Mouse (Mus musculus) heart, adult 2 months (tissue): ENCODE results near the gene Nufip1. TPM values are rescaled to one million over a fixed set of nuclear protein-coding genes. Genes with fewer than 3 reads are reported as not detected.

Experiments
- DNase-seq, 2 experiments: peaks; one replicate each; pipeline ENCODE4 v3.0.0; 2021
- H3K27ac ChIP-seq: fragments of 200-600 bp; 2 replicates; pipeline ENCODE4 v1.8.1; 2022
- H3K27me3 ChIP-seq: fragments of 200-500 bp; 2 replicates; pipeline ENCODE4 v1.6.1; 2012; ENCODE audit warnings: mild to moderate bottlenecking, low read length, inconsistent platforms, mixed read lengths; ENCODE audit not compliant: control insufficient read depth, insufficient read depth
- H3K36me3 ChIP-seq: fragments of 200-500 bp; 2 replicates; pipeline ENCODE4 v1.6.1; 2012; ENCODE audit warnings: low read length, inconsistent platforms; ENCODE audit not compliant: control insufficient read depth, insufficient read depth
- H3K4me1 ChIP-seq: fragments of 200-500 bp; 2 replicates; pipeline ENCODE4 v1.6.1; 2011; ENCODE audit warnings: low read length; ENCODE audit not compliant: control insufficient read depth, insufficient read depth
- H3K4me3 ChIP-seq: fragments of 200-600 bp; 2 replicates; pipeline ENCODE4 v1.8.1; 2022
- H3K79me2 ChIP-seq: fragments of 200-500 bp; replicated peaks from 2 replicates; pipeline ENCODE4 v1.6.1; 2012; ENCODE audit warnings: mild to moderate bottlenecking, inconsistent platforms, low read length, moderate library complexity, mixed read lengths; ENCODE audit not compliant: control insufficient read depth, insufficient read depth
- H3K9ac ChIP-seq: fragments of 200-500 bp; 2 replicates; pipeline ENCODE4 v1.6.1; 2012; ENCODE audit warnings: low read depth, mild to moderate bottlenecking, control low read depth, inconsistent platforms, low read length, mixed read lengths
- CTCF ChIP-seq: fragments of 200-600 bp; IDR thresholded peaks from 2 replicates; pipeline ENCODE4 v1.8.1; 2022; ENCODE audit warnings: antibody characterized with exemption, mild to moderate bottlenecking, moderate library complexity
- EP300 ChIP-seq: fragments of 200-500 bp; IDR thresholded peaks from 2 replicates; pipeline ENCODE4 v1.6.1; 2011; ENCODE audit warnings: low read depth, low read length, control low read depth; ENCODE audit not compliant: insufficient read depth
- POLR2A ChIP-seq: fragments of 200-500 bp; IDR thresholded peaks from 2 replicates; pipeline ENCODE4 v1.6.1; 2011; ENCODE audit warnings: mild to moderate bottlenecking, low read depth, low read length, control low read depth; ENCODE audit not compliant: insufficient read depth
- WGBS: fragments of 180-500 bp; shearing (Covaris S2); methylation state at CpG from one replicate; pipeline ENCODE4 v1.1.7; 2018; 5-methylcytosine and 5-hydroxymethylcytosine counted together
- intact Hi-C: fragments of 180-260 bp; cut with DNase I; formaldehyde crosslinking; loops from one replicate; pipeline ENCODE4 v1.15.1; 2025
- polyA plus RNA-seq: library from polyadenylated mRNA; depleted of rRNA; stranded (reverse); fragments of >200 nt; gene quantifications from 2 replicates; pipeline ENCODE4 v1.2.3, GENCODE M21; 2012
- total RNA-seq, 2 experiments: library from RNA; stranded (reverse); gene quantifications; 2 replicates each; pipeline ENCODE4 v1.2.3; 2021

Gene Nufip1
- total and polyA plus RNA-seq, 3 experiments = 1.5 to 3.1 (median 3.0) TPM

- Histone ChIP-seq H3K4me1 (no peaks in the 10 kb centered on the region; the same call in 1 of the 2 replicates), H3K79me2 (no peaks in the 10 kb centered on the region), H3K27ac (no peak overlapping the region), H3K4me3 (no peak overlapping the region), H3K9ac (no peak overlapping the region), H3K36me3 (no peaks in the 10 kb centered on the region), H3K27me3 (no peaks in the 10 kb centered on the region; the same call in 1 of the 2 replicates)
- WGBS = 45% methylated on average over 11 of the region's 11 CpGs
- TF ChIP-seq CTCF = no peak
- no peak for TF ChIP-seq POLR2A
- DNase-seq = no peak
- intact Hi-C loops = no loop called here
These were observed 53.5 kb downstream of the Nufip1 start for GRCm38 (mm10) chr14:76164236-76164635.

GRCm38 (mm10) chr14:76164904-76165755, 54.4 kb downstream of the Nufip1 start:
- H3K27ac ChIP-seq = no peak overlapping the region
- no peaks in the 10 kb centered on the region; the same call in 1 of the 2 replicates for H3K27me3 ChIP-seq
- intact Hi-C loops = no loop called here
- WGBS = 22% methylated on average over 32 of the region's 32 CpGs
- TF ChIP-seq EP300 (no peak), POLR2A (no peak), CTCF (no peak)
- H3K4me3 ChIP-seq = no peak overlapping the region
- no peak overlapping the region for H3K9ac ChIP-seq
- H3K4me1 ChIP-seq = no peaks in the 10 kb centered on the region; the same call in 1 of the 2 replicates
- DNase-seq = peak in 1 of 2 experiments; percentile 14
- no peaks in the 10 kb centered on the region for H3K79me2 ChIP-seq
- no peaks in the 10 kb centered on the region for H3K36me3 ChIP-seq

- Histone ChIP-seq H3K27ac (no peak overlapping the region), H3K9ac (no peak overlapping the region), H3K4me3 (no peak overlapping the region), H3K4me1 (no peaks in the 10 kb centered on the region; the same call in 1 of the 2 replicates), H3K36me3 (no peaks in the 10 kb centered on the region), H3K27me3 (no peaks in the 10 kb centered on the region; the same call in 1 of the 2 replicates), H3K79me2 (no peaks in the 10 kb centered on the region)
- WGBS = 53% methylated on average over 11 of the region's 11 CpGs
- DNase-seq = peak in 1 of 2 experiments; percentile 18
- TF ChIP-seq POLR2A = no peak
- TF ChIP-seq EP300 = no peak
- no peak for TF ChIP-seq CTCF
- intact Hi-C loops = loop anchor here (10.0 kb wide), 1 partner anchor 115 kb away; no protein-coding TSS in a partner anchor
These were observed 59.3 kb downstream of the Nufip1 start for GRCm38 (mm10) chr14:76169876-76170466.

GRCm38 (mm10) chr14:76171285-76171684, 60.6 kb downstream of the Nufip1 start:
- H3K9ac ChIP-seq = no peak overlapping the region
- no peak overlapping the region for H3K27ac ChIP-seq
- no peaks in the 10 kb centered on the region for H3K4me1 ChIP-seq
- intact Hi-C loops = loop anchor here (10.0 kb wide), 1 partner anchor 114 kb away; no protein-coding TSS in a partner anchor
- H3K36me3 ChIP-seq = no peaks in the 10 kb centered on the region
- H3K79me2 ChIP-seq = no peaks in the 10 kb centered on the region
- DNase-seq = no peak
- TF ChIP-seq EP300 (no peak), CTCF (no peak), POLR2A (no peak)
- no peak overlapping the region for H3K4me3 ChIP-seq
- H3K27me3 ChIP-seq = no peaks in the 10 kb centered on the region
- WGBS = 91% methylated on average over 8 of the region's 8 CpGs

GRCm38 (mm10) chr14:76174328-76174727, 63.6 kb downstream of the Nufip1 start:
- WGBS = 81% methylated on average over 7 of the region's 7 CpGs
- Histone ChIP-seq H3K27me3 (no peaks in the 10 kb centered on the region), H3K4me3 (no peak overlapping the region), H3K27ac (no peak overlapping the region), H3K9ac (no peak overlapping the region), H3K4me1 (no peaks in the 10 kb centered on the region), H3K36me3 (no peaks in the 10 kb centered on the region), H3K79me2 (no peaks in the 10 kb centered on the region)
- no peak for DNase-seq
- intact Hi-C loops = loop anchor here (10.0 kb wide), 1 partner anchor 110 kb away; no protein-coding TSS in a partner anchor
- TF ChIP-seq CTCF = no peak
- no peak for TF ChIP-seq POLR2A
- no peak for TF ChIP-seq EP300

GRCm38 (mm10) chr14:76175808-76176207, 65.1 kb downstream of the Nufip1 start:
- TF ChIP-seq EP300 (no peak), CTCF (no peak), POLR2A (no peak)
- no peak overlapping the region for H3K9ac ChIP-seq
- intact Hi-C loops = loop anchor here (10.0 kb wide), 1 partner anchor 109 kb away; no protein-coding TSS in a partner anchor
- WGBS = 56% methylated on average over 5 of the region's 5 CpGs
- DNase-seq = no peak
- no peaks in the 10 kb centered on the region for H3K4me1 ChIP-seq
- H3K27ac ChIP-seq = no peak overlapping the region
- no peaks in the 10 kb centered on the region for H3K79me2 ChIP-seq
- no peaks in the 10 kb centered on the region for H3K27me3 ChIP-seq
- no peak overlapping the region for H3K4me3 ChIP-seq
- H3K36me3 ChIP-seq = no peaks in the 10 kb centered on the region
